Mouse (Mus musculus) left cerebral cortex, postnatal 36 days (tissue): ENCODE measurements around the gene Klf7. TPM values are rescaled to one million over a fixed set of nuclear protein-coding genes. Genes with fewer than 3 reads are reported as not detected.

ENCODE experiments used
- DNase-seq, 2 experiments: peaks; one replicate each; pipeline ENCODE4 v3.0.0; 2021 to 2022; ENCODE audit warnings: low spot score in 2 of 2, mixed read lengths in 1 of 2
- intact Hi-C: fragments of 180-260 bp; cut with DNase I; formaldehyde crosslinking; loops from one replicate; pipeline ENCODE4 v1.15.1; 2025
- total RNA-seq, 2 experiments: library from RNA; stranded (reverse); gene quantifications; 2 replicates each; pipeline ENCODE4 v1.2.3; 2021

The Klf7 gene
- total RNA-seq, 2 experiments from 2014 or later = 39.8 to 45.0 TPM

DNA sequence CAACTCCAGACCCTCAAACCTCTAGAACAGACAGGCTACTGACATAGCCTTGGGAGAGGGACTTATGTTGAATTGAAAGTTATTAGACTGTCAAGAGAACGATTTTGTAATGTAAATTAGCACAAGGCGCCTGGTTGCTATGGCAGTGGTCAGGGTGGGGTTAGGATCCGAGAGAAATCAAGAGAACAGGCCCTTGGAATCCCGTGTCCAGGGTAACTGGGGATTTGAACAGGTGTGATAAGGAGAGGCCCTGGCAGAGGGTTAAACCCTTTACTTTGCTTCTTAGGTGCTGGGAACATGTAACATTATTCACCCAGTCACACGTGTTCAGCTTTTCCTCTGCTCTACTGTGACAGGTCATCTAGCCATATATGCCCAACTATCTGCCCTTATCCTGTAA, 83.7 kb downstream of the Klf7 start:
- no peak for DNase-seq
- intact Hi-C loops = loop anchor here (5.0 to 10.0 kb wide), 2 partner anchors 84 to 406 kb away; partner anchors contain the start of gene Klf7

DNA sequence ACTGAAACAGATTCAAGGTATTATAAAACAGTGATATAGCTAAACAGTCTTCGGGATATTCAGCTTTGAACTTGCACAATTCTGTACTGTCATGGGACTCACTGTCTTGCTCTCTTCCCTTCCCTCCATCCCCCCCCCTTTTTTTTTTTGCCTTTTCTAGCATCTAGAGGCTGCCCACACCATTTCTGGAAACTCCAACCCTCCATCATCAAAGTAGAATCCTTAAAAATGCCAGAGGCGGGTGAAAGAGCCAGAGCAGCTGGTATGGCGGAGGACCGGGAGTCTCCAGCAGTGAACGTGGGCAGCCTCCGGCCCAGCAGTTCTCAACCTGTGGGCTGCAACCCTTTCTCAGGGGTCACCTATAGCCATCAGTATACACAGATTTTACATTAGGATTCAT, 84.3 kb downstream of the Klf7 start:
- no peak for DNase-seq
- intact Hi-C loops = loop anchor here (5.0 to 10.0 kb wide), 2 partner anchors 85 to 407 kb away; partner anchors contain the start of gene Klf7

DNA sequence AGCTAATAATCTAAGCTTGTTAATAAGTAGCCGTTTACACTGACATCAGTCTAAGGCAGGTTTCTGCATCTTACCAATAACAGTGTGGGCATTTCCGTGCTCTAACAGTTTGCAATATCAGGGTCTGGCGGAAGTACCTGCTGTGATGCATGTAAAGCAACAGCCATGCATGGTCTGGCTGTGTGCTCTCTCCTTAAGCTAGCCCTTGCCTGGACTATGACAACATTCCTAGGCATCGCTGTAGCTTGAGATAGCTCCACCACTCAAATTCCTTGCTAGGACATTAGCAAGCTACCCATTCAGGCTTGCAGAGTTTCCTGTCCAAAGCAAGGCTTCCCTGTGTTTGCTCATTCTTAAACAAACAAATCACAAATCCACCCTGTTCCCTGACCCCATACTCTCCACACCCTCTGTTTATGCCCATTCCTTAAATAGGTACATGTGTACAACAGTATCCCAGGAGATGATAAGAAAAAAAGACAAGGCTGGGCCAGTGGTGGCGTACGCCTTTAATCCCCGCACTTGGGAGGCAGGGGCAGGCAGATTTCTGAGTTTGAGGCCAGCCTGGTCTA, 85.1 kb downstream of the Klf7 start:
- DNase-seq = no peak
- intact Hi-C loops = loop anchor here (5.0 to 10.0 kb wide), 2 partner anchors 85 to 408 kb away; partner anchors contain the start of gene Klf7

DNA sequence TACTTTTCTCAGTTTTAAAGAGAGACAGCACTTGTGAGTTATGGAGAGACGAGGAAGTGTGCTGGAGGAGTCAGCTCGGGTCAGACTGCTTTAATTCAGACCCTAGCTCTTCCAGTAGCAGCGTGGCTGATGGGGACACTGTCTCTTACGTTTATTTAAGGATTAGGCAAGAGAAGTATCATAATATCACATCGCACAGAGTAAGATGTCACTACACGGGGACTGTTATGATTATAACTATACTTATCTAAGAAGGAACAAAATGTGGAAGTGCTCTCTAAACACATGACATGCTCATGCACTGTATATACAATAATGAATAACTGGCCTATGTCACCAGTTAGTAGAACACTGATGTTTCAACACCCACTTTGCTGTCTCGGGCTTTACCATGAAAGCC, 86.3 kb downstream of the Klf7 start:
- intact Hi-C loops = loop anchor here (5.0 to 10.0 kb wide), 2 partner anchors 86 to 409 kb away; partner anchors contain the start of gene Klf7

DNA sequence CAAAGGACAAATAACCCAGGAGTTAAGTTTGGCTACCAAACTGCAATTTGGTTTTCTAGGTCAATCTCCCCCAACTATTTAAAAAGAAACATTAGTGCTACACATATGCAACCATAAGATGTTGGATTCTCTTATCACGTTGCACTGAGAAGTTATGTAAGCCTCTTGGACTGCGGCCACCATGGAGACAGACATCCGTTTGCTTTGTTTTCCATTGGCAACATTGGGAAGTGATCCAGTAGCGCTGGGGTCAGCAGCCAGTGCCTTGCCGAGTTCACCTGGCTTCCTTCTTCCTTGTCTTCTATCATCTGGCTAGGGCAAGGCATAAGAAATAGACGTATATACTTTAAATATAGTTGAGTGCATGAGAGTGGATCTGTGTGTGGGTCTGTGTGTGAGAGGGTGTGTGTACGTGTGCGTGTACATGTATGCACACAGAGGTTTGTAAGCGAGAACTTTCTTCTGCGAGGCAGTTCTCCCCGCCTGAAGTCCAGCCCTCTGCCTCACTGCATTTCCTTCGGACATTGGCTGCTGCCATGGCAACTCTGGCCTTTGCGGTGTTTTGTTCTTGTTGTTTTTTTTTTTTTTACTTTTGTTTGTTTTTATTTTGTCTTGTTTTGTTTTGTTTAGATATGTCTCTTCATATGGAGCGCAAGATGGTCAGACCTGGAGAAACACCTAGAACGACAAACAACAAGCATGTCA, 86.8 kb downstream of the Klf7 start:
- no peak for DNase-seq
- intact Hi-C loops = loop anchor here (5.0 to 10.0 kb wide), 2 partner anchors 87 to 410 kb away; partner anchors contain the start of gene Klf7

More for the DNA sequence above, 86.3 kb downstream of the Klf7 start:
- no peak for DNase-seq

DNA sequence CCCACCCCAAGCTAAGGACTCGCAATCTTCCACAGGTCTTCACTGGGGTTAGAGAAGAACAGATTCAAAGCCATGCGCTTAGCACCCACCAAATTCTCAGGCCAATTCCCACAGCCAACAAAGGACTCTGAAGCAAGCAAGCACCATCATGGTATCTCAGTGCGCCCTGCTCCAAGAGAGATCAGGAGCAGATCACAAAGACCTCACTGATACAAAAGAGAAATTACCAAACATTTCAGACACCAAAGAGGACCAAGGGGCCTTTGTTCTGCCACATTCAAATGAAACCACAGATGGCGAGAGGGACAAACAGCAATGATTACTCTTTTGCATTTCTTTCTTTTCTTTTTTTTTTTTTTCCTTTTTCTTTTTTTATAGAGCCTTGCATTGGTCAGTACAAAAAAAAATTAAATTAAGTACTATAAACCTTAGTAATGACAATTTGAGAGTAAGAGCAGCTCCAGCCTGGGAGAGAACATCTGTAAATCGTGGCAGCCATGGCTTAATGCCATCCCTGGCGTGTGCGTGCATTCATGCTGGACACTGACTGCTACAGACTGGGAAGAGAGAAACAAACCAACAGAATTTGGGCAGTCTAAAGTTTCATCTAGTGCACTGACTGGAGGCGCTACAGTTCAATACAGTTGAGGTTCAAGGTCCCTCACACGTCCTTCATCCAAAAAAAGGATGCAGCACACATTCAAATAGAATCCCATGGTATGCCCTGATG, 89.4 kb downstream of the Klf7 start:
- DNase-seq = no peak
- intact Hi-C loops = loop anchor here (10.0 kb wide), 1 partner anchor 412 kb away; no protein-coding TSS in a partner anchor

DNA sequence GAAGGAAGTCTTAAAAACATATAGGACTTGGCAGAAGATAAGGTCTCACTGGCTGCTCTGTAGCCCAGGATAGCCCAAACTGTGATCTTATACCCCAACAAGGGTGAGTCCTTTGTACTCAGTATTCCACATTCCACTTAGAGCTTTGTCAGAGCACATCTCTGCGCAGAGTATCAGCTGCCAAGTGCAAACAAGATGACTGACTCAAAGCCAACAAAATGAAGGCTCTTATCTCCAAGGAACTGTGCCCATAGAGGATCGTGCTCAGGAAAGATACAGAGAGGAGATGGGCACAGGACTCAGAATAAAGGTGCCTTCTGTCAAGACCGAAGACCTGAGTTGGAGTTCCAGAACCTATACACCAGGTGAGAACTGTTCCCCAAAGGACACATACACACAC, 100.1 kb downstream of the Klf7 start:
- intact Hi-C loops = no loop called here
- DNase-seq = no peak

DNA sequence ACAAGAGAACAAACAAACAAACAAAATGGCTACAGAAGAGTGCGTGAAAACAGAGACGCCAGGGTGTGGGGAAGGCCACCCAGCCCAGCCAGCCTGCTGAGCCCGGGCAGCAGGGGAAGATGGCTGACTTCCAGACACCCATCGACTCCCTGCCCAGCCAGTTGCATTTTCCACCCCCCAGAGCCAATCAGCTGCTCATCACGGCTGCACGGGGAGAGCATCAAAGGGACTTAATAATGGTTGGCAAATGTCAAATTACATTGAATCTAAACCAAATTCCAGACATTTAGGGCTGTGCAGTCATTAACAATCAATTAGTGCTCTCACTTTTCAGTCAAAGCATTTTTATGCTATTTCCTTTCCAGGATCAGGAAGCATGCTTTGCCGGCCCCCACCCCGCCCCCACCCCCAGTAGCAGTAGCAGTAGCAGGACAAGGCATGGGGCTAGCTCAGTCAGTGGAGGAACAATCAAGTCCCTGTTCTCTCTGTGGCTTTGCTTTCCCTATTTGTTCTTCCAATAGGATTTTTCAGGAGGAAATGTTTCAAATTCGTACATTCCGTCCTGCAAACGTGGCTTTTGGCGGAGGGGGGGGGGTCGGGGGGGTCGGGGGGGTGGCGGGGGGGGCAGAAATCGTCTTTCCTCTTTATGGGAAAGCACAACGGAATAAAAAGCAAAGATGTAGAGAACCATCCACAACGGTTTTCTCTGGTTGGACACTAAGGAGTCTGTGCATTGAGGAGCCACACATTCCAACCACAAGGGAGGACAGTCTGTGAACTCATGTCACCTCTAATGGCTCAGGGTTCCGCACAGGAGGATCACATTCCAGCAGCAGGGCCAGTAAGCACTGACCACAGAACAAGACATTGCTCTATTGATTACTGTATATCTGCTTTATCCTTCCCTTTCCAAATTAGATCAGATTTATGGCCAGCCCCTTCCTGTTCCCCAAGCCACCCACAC, 101.1 kb downstream of the Klf7 start:
- intact Hi-C loops = no loop called here
- no peak for DNase-seq

DNA sequence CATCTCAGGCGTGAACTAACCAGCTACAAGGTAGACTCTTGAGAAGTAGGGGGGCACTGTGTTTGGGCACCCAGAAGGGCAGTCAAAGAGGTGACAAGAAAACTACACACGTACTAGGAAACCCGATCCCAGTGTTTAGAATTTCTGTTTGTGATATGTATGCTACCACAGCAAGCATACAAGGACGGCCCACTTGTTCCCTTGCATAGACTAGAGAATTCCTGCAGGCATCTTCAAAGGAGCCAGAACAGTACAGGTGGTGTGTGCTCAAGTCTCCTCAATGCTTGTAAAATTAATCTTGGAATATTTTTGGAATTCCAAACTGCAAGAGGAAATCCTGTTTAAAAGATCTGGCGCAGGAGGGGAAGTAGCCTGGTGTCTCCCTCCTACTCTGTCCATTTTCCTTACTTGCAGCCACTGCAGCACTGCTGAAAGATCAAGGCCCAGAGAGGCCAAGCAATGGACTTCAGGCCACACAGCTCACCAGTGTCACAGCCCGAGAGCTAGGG, 102.9 kb downstream of the Klf7 start:
- intact Hi-C loops = no loop called here

DNA sequence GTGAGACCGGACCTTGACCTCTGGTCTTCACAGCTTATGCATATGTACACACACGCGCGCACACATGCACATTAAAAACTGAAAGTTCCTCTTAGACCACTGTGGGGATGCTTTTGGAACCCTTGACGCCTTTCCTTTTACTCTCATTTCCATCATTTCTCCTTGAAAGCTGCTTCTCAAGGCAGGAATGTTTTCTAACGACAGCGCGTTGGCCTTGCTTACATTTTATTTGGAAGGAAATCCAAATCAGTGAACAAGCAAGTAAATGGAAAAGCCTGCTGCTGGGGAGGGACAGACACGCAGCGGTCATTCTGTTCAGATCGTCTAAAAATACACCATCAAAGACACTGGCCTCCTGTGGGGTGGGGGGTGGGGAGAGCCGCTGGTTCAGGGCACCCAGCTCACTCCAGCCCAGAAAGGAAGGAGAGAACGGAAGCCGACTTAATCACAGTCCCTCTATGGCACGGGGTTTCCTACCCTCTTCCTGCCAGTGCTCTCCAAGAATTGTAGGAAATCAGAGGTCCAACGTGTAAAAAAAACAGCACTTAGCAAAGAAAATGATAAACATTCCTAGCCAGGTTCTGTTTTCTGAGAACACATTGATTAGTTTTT, 103.5 kb downstream of the Klf7 start:
- DNase-seq = no peak
- intact Hi-C loops = no loop called here

More for the DNA sequence above, 102.9 kb downstream of the Klf7 start:
- no peak for DNase-seq

DNA sequence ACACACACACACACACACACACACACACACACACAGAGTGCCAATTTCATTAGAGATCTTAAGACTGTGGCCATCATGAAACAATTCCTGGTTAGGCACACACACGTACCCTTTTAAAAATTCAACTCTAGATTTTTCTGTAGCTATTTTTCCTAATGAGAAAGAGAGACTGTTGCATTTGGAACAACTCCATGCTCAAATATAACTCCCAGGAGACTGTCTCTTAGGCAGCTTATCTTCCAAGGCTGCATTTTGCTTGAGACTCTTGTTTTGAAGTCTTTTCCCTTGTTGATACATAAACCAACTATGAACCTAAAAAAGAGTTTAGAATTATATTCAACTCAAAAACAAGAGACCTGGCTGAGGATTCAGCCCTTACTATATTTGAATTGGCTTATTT, 108.0 kb downstream of the Klf7 start:
- no peak for DNase-seq
- intact Hi-C loops = no loop called here

DNA sequence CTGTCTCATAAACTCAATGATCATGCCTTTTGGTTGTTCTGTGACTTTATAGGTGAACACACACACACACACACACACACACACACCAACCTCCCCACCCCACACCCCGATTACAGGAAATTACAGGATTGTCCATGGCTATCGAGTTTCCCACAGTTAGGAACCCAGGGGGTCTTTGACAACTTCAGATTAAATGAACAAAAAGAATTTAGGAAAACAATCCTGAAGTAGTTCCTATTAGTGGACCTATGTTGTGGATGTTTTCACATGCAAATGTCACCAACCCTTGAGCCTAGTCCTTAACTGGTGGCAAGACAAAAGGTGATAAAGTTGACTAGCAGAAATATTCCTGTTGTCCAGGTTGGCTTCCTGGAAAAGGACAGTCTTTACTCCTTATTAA, 113.1 kb downstream of the Klf7 start:
- intact Hi-C loops = no loop called here
- DNase-seq = no peak

DNA sequence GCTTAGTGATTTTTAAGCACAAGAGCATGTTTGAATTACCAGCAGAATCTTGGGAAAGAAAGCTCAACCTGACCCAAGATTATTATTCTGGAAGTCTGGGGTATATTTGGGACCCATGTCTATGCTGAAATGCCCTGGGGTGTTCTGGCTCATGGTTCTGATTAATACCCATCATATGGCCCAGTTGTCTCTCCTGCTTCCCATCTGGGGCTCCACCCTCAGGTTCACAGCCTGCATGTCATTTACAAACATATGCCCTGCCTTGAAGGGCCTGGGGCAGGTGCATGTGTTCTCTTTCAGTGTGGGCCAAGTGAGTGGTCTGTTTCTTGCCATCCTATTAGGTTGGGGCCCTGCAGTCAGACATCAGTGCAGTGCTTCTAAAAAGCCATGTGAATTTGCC, 114.1 kb downstream of the Klf7 start:
- no peak for DNase-seq

DNA sequence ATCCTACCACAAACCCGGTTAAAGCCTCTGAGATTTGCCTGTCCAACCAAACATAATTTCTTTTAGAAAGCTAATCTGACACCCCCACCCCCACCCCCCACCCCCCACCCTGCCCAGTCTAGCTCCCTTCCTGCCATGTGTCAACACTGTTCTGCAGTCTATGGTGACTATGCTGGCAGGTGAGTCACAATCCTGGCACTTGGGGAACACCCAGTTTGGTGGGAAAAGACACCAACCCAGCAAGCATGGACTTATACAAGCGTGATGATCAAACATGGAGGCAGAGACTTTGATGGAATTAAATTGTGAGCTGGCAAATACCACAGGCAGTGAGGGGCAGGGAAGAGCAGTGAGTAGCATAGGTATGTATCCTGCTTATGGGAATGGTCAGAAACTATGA, 116.9 kb downstream of the Klf7 start:
- intact Hi-C loops = no loop called here
- DNase-seq = no peak

More for the DNA sequence above, 114.1 kb downstream of the Klf7 start:
- intact Hi-C loops = no loop called here

DNA sequence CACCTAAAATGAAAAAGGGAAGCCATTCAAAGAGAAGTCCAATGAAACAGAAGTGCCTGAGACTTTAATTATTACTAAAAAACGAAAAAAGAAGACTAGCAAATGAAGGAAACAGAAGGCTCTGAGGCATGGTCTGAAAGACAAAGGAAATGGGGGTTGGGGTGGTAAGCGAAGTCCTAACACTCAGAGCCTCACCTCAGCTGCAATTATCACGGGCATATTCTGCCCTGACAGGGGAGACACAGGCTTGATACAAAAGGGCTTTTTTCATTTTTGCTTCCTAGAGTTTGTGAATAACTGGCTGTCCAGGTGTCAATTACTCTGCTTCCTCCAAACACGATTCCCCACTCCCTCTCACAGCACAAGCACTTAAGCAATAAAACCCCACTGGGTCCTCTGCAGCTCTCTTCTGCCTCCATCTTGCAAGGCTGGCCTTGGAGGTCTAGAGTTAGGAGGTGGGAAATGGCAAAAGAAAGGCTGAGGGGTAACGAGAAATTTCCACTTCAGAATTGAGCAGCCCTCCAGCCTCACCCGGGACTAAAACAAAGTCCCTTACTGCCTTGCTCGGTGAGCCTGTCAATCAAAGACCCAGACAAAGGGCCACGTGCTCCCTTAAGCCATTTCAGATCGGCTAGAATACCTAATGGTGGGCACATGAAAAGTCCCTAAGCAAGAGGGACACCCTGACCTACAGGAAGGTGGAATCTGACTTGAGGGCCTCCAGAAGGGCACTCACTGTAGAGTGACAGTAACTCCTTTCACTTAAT, 118.4 kb downstream of the Klf7 start:
- intact Hi-C loops = no loop called here
- no peak for DNase-seq

DNA sequence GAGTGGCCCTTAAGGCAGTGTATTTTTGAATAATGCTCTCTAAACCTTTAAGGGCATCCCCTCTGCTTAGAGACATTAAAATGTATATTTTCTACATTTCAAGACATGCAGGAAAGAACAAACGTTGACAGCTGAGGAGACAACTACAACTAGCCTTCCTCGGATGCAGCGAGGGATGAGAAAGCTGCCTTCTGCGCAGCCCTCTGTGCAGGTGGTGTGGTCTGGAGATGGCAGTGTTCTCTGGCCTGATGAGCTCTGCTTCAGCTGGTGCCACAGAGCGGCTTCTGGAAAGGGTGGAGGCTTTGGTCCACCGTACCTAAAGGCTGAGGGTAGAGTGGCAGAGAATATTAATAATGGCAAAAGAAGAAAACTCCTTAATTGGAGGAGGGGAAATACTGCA, 120.0 kb downstream of the Klf7 start:
- intact Hi-C loops = no loop called here
- no peak for DNase-seq

DNA sequence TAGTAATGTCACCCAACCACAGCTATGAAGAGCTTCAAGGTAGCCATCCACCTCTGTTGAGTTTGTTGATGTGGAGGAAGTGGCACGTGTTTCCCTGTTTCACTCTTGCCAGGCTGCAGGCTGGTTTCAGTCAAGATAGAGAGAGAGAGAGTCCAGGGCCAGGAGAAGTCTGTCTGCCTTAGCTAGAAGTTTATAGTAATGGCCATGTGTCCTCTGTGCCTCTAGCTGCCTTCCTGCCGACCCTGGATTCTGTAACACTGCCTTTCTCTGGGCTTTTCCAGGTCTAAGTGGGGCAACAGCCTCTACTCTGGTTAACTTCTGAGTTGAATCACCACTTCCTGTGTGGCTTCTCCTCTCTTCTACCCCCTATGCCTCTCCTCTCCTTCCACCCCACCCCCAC, 121.5 kb downstream of the Klf7 start:
- DNase-seq = no peak
- intact Hi-C loops = no loop called here

DNA sequence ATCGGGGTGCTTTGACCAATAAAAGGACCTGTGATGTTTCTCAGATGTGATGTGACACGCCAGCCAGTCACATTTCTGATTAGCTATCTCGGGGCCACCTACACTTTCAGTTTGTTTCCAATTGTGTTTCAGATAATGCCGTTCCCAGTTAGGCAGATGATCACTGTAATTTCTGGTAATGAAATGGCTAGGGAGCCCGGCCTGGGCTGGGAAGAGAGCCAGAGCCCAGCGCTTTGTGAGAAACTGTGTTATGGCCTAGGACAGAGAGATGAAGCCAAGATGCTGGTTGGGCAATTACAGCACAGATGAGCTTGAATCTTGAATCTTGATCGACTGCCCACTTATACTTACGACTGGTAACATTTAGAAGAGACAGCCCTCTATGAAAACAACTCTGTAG, 122.6 kb downstream of the Klf7 start:
- DNase-seq = no peak
- intact Hi-C loops = no loop called here
